ENCODE assay signal across 14 mouse cellular contexts in the genomic region with DNA sequence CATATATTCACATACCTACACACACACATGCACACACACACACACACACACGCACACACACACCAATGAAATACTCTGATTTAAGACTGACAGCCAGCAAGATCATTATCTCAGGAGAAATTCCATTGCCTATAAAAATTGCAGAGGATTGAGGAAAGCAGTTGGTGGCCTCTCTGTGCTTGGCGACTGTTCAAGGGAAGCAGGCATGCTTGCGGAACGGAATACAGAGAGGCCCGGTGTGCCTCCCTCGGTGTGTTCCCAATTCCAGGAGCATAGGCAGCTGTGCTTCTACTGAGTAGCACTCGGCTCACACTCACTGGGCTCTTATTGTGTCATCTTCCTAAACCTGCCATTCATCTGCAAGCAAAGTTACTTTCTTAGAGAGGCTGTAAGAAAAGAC.
DNase-seq lines count a peak whose midpoint lies in the region; ATAC-seq and TF ChIP-seq lines count a peak whose summit lies in the region.
"Had no signal": no experiment of that assay in that cellular context is flagged by ENCODE, and none has a peak within 500 bp of the region (broad histone marks: within the 10 kb centered on the region; RNA-seq: fewer than 3 reads in every experiment).

No protein-coding gene starts in this region.

- H3K36me3 ChIP-seq in kidney, adult 2 months (ENCODE audit: control insufficient read depth, insufficient read depth, low read length) = no peaks in the 10 kb centered on the region
- H3K36me3 ChIP-seq in midbrain, embryonic 11.5 days (ENCODE audit: control insufficient read depth, insufficient read depth, low read length) = no peaks in the 10 kb centered on the region
- H3K36me3 ChIP-seq in midbrain, embryonic 13.5 days = no peaks in the 10 kb centered on the region
- H3K36me3 ChIP-seq: heart, embryonic 12.5 days; limb, embryonic 13.5 days had no signal

- no peak overlapping the region for H3K27ac ChIP-seq in kidney, adult 2 months (ENCODE audit: insufficient read depth, low read depth, low read length)
- no peak overlapping the region for H3K27ac ChIP-seq in midbrain, embryonic 11.5 days (ENCODE audit: low read depth, low read length)
- no peak overlapping the region for H3K27ac ChIP-seq in midbrain, embryonic 13.5 days
- H3K27ac ChIP-seq: left cerebral cortex, adult 2 months; limb, embryonic 13.5 days; stomach, postnatal 0 days had no signal

- WGBS in kidney, adult 2 months = 33% methylated on average over 7 of the region's 7 CpGs
- 74% methylated on average over 7 of the region's 7 CpGs for WGBS in midbrain, embryonic 11.5 days
- 66% methylated on average over 7 of the region's 7 CpGs for WGBS in midbrain, embryonic 13.5 days

- no peaks in the 10 kb centered on the region for H3K27me3 ChIP-seq in kidney, adult 2 months (replicated peaks; ENCODE audit: control insufficient read depth, insufficient read depth, low read length)
- H3K27me3 ChIP-seq in midbrain, embryonic 11.5 days (ENCODE audit: control insufficient read depth, insufficient read depth, low read length) = no peaks in the 10 kb centered on the region
- no peaks in the 10 kb centered on the region for H3K27me3 ChIP-seq in midbrain, embryonic 13.5 days
- H3K27me3 ChIP-seq: heart, embryonic 12.5 days had no signal

- DNase-seq in kidney, adult 2 months = peak; percentile 30
- DNase-seq in kidney, postnatal 14 days = no peak
- DNase-seq in midbrain, embryonic 11.5 days (ENCODE audit: low spot score, missing footprints) = peak; percentile 69
- DNase-seq in brain, adult 2 months (ENCODE audit: low read depth, low spot score) = peak; percentile 36
- DNase-seq in layer of hippocampus, adult 9-11 months = peak; percentile 54
- no peak for DNase-seq in adrenal gland, postnatal 14 days
- DNase-seq: cerebellum, postnatal 10 days; lung, postnatal 14 days; retina, postnatal 1 day had no signal

- no peaks in the 10 kb centered on the region for H3K4me1 ChIP-seq in kidney, adult 2 months (ENCODE audit: control insufficient read depth, insufficient read depth, low read length)
- H3K4me1 ChIP-seq in midbrain, embryonic 11.5 days (ENCODE audit: control insufficient read depth, insufficient read depth, low read length) = no peaks in the 10 kb centered on the region
- no peaks in the 10 kb centered on the region for H3K4me1 ChIP-seq in midbrain, embryonic 13.5 days (replicated peaks)

- H3K9ac ChIP-seq in midbrain, embryonic 11.5 days (ENCODE audit: low read length) = no peak overlapping the region
- no peak overlapping the region for H3K9ac ChIP-seq in midbrain, embryonic 13.5 days (replicated peaks)
- H3K9ac ChIP-seq: heart, embryonic 12.5 days; limb, embryonic 13.5 days had no signal

- no peak overlapping the region for H3K4me3 ChIP-seq in kidney, adult 2 months (ENCODE audit: insufficient read depth, low read depth, low read length)
- H3K4me3 ChIP-seq in midbrain, embryonic 11.5 days (ENCODE audit: low read depth, low read length) = no peak overlapping the region
- no peak overlapping the region for H3K4me3 ChIP-seq in midbrain, embryonic 13.5 days (replicated peaks)
- H3K4me3 ChIP-seq: heart, embryonic 12.5 days; left cerebral cortex, adult 2 months; limb, embryonic 13.5 days had no signal

- no peak overlapping the region for H3K4me2 ChIP-seq in midbrain, embryonic 11.5 days
- no peak overlapping the region for H3K4me2 ChIP-seq in midbrain, embryonic 13.5 days (replicated peaks)
- H3K4me2 ChIP-seq: heart, embryonic 12.5 days; limb, embryonic 13.5 days had no signal

- no peaks in the 10 kb centered on the region for H3K9me3 ChIP-seq in midbrain, embryonic 11.5 days (ENCODE audit: control insufficient read depth, low read length)
- H3K9me3 ChIP-seq in midbrain, embryonic 13.5 days = no peaks in the 10 kb centered on the region
- H3K9me3 ChIP-seq: heart, embryonic 12.5 days; limb, embryonic 13.5 days had no signal

- no peak for TF ChIP-seq CTCF in kidney, adult 2 months (conservative IDR thresholded peaks at IDR 0.05; ENCODE audit: insufficient read depth, insufficient read length, low read depth, low read length)

- no peak for ATAC-seq in midbrain, embryonic 11.5 days (ENCODE audit: low FRiP score)
- ATAC-seq in midbrain, embryonic 13.5 days = no peak

- TF ChIP-seq POLR2A in kidney, adult 2 months (IDR thresholded peaks at IDR 0.05; ENCODE audit: low read depth, low read length) = no peak

Comparison
In these comparisons a context has a peak if more than half of its experiments do, and no peak if none do; other contexts are left out.
1. DNase-seq: peak in kidney, adult 2 months (single experiment), midbrain, embryonic 11.5 days (single experiment), brain, adult 2 months (single experiment) and layer of hippocampus, adult 9-11 months (single experiment); none in kidney, postnatal 14 days (single experiment) and adrenal gland, postnatal 14 days (single experiment).